Mouse (Mus musculus): Measurements from ENCODE around the gene Sfta2. TPM values are rescaled to one million over a fixed set of nuclear protein-coding genes. Genes with fewer than 3 reads are reported as not detected.
A peak's percentile ranks its signal among the peaks of the same experiment; 100 is the strongest.

Sfta2 gene
- total and polyA plus RNA-seq, 2 experiments from 2014 or later: not detected

- Histone ChIP-seq H3K36me3 (ENCODE audit: insufficient read depth, low read length) (peaks cover 19% of the 10 kb centered on the region), H3K9me3 (ENCODE audit: low read length) (no peaks in the 10 kb centered on the region), H3K4me2 (ENCODE audit: low read depth, low read length) (peak overlapping the region; percentile 67), H3K4me1 (ENCODE audit: insufficient read depth, low read length) (peaks cover 20% of the 10 kb centered on the region), H3K4me3 (ENCODE audit: low read length) (peak overlapping the region; percentile 33; the same call in 1 of the 2 replicates), H3K27ac (peak overlapping the region; percentile 89; the same call in 1 of the 2 replicates), H3K9ac (replicated peaks; ENCODE audit: low read length) (peak overlapping the region; percentile 54), H3K27me3 (ENCODE audit: insufficient read depth, low read length) (no peaks in the 10 kb centered on the region)
- DNase-seq (ENCODE audit: low spot score): no peak
- TF ChIP-seq CTCF (IDR thresholded peaks at IDR 0.05; ENCODE audit: low read depth): no peak
- no peak for ATAC-seq
- WGBS: 31% methylated on average over 6 of the region's 6 CpGs
These were observed 95.3 kb downstream of the Sfta2 start for GRCm38 (mm10) chr17:35696691-35697090.

- H3K4me1 ChIP-seq (ENCODE audit: insufficient read depth, low read length): peaks cover 26% of the 10 kb centered on the region
- peaks cover 14% of the 10 kb centered on the region for H3K36me3 ChIP-seq (ENCODE audit: insufficient read depth, low read length)
- no peaks in the 10 kb centered on the region for H3K27me3 ChIP-seq (ENCODE audit: insufficient read depth, low read length)
- ATAC-seq: no peak
- TF ChIP-seq CTCF (IDR thresholded peaks at IDR 0.05; ENCODE audit: low read depth): no peak
- H3K9me3 ChIP-seq (ENCODE audit: low read length): no peaks in the 10 kb centered on the region
- peak overlapping the region; percentile 67 for H3K4me2 ChIP-seq (ENCODE audit: low read depth, low read length)
- peak overlapping the region; percentile 33 for H3K4me3 ChIP-seq (ENCODE audit: low read length)
- DNase-seq (ENCODE audit: low spot score): no peak
- WGBS: 12% methylated on average over 1 of the region's 1 CpGs
- peak overlapping the region; percentile 54 for H3K9ac ChIP-seq (replicated peaks; ENCODE audit: low read length)
- H3K27ac ChIP-seq: peak overlapping the region; percentile 89
These were observed 96.0 kb downstream of the Sfta2 start for GRCm38 (mm10) chr17:35697429-35697758.

DNA sequence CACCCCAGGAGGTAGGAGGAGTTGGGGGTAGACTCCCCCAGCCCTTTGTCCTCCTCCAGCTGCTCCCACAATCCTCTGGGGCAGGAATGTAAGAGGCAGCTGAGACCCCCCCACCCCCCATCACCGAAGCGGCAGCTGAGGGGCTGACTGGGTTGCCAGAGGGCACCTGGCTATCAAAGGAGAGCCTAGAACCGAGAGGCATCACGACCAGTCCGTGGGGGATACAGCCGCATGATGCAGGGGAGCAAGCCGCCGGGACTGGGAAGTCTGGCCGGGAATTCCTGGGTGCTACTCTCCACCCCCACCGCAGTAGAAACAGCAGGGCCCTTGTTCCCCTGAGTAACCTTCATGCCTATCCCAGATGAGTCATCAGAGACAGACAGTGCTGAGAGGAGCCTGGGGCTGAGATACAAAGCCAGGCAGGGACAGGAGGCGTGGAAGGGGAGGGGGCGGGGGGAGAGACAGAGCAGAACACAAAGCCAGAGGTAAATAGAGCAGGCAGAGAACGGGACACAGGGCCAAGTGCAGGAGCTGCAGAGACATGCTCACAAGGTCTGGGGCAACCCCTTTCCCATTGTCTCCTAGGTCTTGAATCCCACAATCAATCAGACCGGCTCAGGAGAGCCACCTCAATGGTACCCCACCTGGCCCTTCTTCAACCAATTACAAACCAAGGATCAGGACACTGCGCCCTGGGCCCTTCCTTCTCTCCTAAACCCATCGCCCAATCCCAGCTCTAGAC, 96.6 kb downstream of the Sfta2 start:
- H3K9ac ChIP-seq (replicated peaks; ENCODE audit: low read length): peak overlapping the region; percentile 54
- DNase-seq (ENCODE audit: low spot score) (peak; percentile 71), ATAC-seq (peak; percentile 61)
- H3K4me1 ChIP-seq (ENCODE audit: insufficient read depth, low read length): peaks cover 30% of the 10 kb centered on the region
- H3K4me2 ChIP-seq (ENCODE audit: low read depth, low read length): peak overlapping the region; percentile 67
- TF ChIP-seq CTCF (IDR thresholded peaks at IDR 0.05; ENCODE audit: low read depth): no peak
- H3K4me3 ChIP-seq (ENCODE audit: low read length): peak overlapping the region; percentile 33
- no peaks in the 10 kb centered on the region for H3K27me3 ChIP-seq (ENCODE audit: insufficient read depth, low read length)
- no peaks in the 10 kb centered on the region for H3K9me3 ChIP-seq (ENCODE audit: low read length)
- WGBS: 4% methylated on average over 16 of the region's 16 CpGs
- peak overlapping the region; percentile 89 for H3K27ac ChIP-seq
- H3K36me3 ChIP-seq (ENCODE audit: insufficient read depth, low read length): peaks cover 9% of the 10 kb centered on the region

DNA sequence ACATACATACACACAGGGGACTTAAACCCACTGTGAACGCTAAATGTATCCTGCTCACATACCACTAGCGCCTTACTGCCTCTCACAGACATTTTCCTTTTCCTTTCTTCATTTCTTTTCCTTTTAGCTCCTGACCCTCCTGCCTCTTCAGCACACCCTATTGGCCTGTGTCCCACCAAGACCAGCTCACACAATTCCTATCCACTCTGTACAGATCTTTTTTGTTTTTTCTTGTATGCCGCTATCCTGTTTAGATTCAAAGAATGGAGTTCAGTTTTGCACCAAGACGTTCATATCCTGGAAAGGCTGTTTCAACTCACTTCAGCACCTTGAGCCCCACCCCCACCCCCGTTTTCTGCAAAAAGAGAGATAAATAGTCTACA, 97.1 kb downstream of the Sfta2 start:
- H3K27me3 ChIP-seq (ENCODE audit: insufficient read depth, low read length): no peaks in the 10 kb centered on the region
- DNase-seq (ENCODE audit: low spot score) (no peak), ATAC-seq (no peak)
- peak overlapping the region; percentile 33 for H3K4me3 ChIP-seq (ENCODE audit: low read length)
- peak overlapping the region; percentile 89 for H3K27ac ChIP-seq
- H3K36me3 ChIP-seq (ENCODE audit: insufficient read depth, low read length): peaks cover 3% of the 10 kb centered on the region
- TF ChIP-seq CTCF (IDR thresholded peaks at IDR 0.05; ENCODE audit: low read depth): no peak
- H3K4me2 ChIP-seq (ENCODE audit: low read depth, low read length): peak overlapping the region; percentile 67
- peaks cover 30% of the 10 kb centered on the region for H3K4me1 ChIP-seq (ENCODE audit: insufficient read depth, low read length)
- WGBS: 12% methylated on average over 5 of the region's 5 CpGs
- H3K9me3 ChIP-seq (ENCODE audit: low read length): no peaks in the 10 kb centered on the region
- peak overlapping the region; percentile 54; the same call in 1 of the 2 replicates for H3K9ac ChIP-seq (replicated peaks; ENCODE audit: low read length)

DNA sequence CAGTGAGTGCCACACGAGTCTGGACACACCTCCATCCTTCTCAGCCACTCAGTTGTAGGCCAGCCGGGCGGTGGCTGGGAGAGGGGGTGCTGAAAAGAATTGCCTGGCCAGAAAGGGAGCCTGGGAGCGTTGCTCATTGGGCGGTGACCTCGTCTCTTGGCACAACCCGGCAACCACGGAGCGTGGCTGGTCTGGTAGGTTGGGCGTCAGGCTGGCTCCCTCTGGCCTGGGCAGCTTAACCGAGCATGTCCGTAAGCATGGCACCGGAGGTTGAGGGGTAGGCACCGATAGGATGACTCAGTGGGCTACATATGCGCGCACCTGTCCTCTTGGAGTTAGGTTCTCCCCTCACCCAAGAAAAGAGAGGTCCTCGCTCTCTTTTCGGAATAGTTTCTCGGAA, 98.6 kb downstream of the Sfta2 start:
- DNase-seq (ENCODE audit: low spot score) (peak; percentile 78), ATAC-seq (peak; percentile 46)
- peak overlapping the region; percentile 76 for H3K4me3 ChIP-seq (ENCODE audit: low read length)
- no peaks in the 10 kb centered on the region for H3K27me3 ChIP-seq (ENCODE audit: insufficient read depth, low read length)
- H3K9ac ChIP-seq (replicated peaks; ENCODE audit: low read length): peak overlapping the region; percentile 88
- H3K36me3 ChIP-seq (ENCODE audit: insufficient read depth, low read length): no peaks in the 10 kb centered on the region
- peaks cover 30% of the 10 kb centered on the region for H3K4me1 ChIP-seq (ENCODE audit: insufficient read depth, low read length)
- peak overlapping the region; percentile 98 for H3K27ac ChIP-seq
- no peaks in the 10 kb centered on the region for H3K9me3 ChIP-seq (ENCODE audit: low read length)
- no peak for TF ChIP-seq CTCF (IDR thresholded peaks at IDR 0.05; ENCODE audit: low read depth)
- WGBS: under 1% methylated on average over 19 of the region's 19 CpGs
- H3K4me2 ChIP-seq (ENCODE audit: low read depth, low read length): peak overlapping the region; percentile 82

Other genes with a start within 250 kb of the Sfta2 start
- gene H2-Q4, start 221.9 kb upstream of the Sfta2 start, total RNA-seq (2014; rRNA removed): 3.6 and 5.3 TPM in 2 replicates
- gene H2-Q4, start 221.9 kb upstream of the Sfta2 start, polyA plus RNA-seq (2015; fragmentation: Nextera tagmentation; extraction: Ambion mirVana): 1.2 and 1.9 TPM in 2 replicates
- gene H2-Q6, start 176.7 kb upstream of the Sfta2 start, total RNA-seq (2014; rRNA removed): 1.2 TPM in 1 of 2 replicates, not detected in the other
- 0.49 and 0.85 TPM in 2 replicates for gene H2-Q6, start 176.7 kb upstream of the Sfta2 start, polyA plus RNA-seq (2015; fragmentation: Nextera tagmentation; extraction: Ambion mirVana)
- 1.5 and 2.4 TPM in 2 replicates for gene H2-Q7, start 162.4 kb upstream of the Sfta2 start, total RNA-seq (2014; rRNA removed)
- gene H2-Q7, start 162.4 kb upstream of the Sfta2 start, polyA plus RNA-seq (2015; fragmentation: Nextera tagmentation; extraction: Ambion mirVana): 3.7 and 3.9 TPM in 2 replicates
- 0.07 TPM in 1 of 2 replicates, not detected in the other for gene H2-Q10, start 131.5 kb upstream of the Sfta2 start, total RNA-seq (2014; rRNA removed)
- 0.21 and 0.30 TPM in 2 replicates for gene H2-Q10, start 131.5 kb upstream of the Sfta2 start, polyA plus RNA-seq (2015; fragmentation: Nextera tagmentation; extraction: Ambion mirVana)
- not detected in 2 replicates for gene Pou5f1, start 95.5 kb upstream of the Sfta2 start, total RNA-seq (2014; rRNA removed)
- gene Pou5f1, start 95.5 kb upstream of the Sfta2 start, polyA plus RNA-seq (2015; fragmentation: Nextera tagmentation; extraction: Ambion mirVana): not detected in 2 replicates
- gene Tcf19, start 84.7 kb upstream of the Sfta2 start, total RNA-seq (2014; rRNA removed): 23.2 and 30.9 TPM in 2 replicates
- 16.6 and 18.2 TPM in 2 replicates for gene Tcf19, start 84.7 kb upstream of the Sfta2 start, polyA plus RNA-seq (2015; fragmentation: Nextera tagmentation; extraction: Ambion mirVana)
- 4.9 and 5.5 TPM in 2 replicates for gene Cchcr1, start 84.4 kb upstream of the Sfta2 start, total RNA-seq (2014; rRNA removed)
- 4.5 and 4.8 TPM in 2 replicates for gene Cchcr1, start 84.4 kb upstream of the Sfta2 start, polyA plus RNA-seq (2015; fragmentation: Nextera tagmentation; extraction: Ambion mirVana)
- gene Psors1c2, start 68.3 kb upstream of the Sfta2 start, total RNA-seq (2014; rRNA removed): 0.58 TPM in 1 of 2 replicates, not detected in the other
- 0.50 and 0.59 TPM in 2 replicates for gene Psors1c2, start 68.3 kb upstream of the Sfta2 start, polyA plus RNA-seq (2015; fragmentation: Nextera tagmentation; extraction: Ambion mirVana)
- gene Cdsn, start 49.4 kb upstream of the Sfta2 start, total RNA-seq (2014; rRNA removed): 0.36 TPM in 1 of 2 replicates, not detected in the other
- 0.25 and 0.29 TPM in 2 replicates for gene Cdsn, start 49.4 kb upstream of the Sfta2 start, polyA plus RNA-seq (2015; fragmentation: Nextera tagmentation; extraction: Ambion mirVana)
- gene 2300002M23Rik, start 34.1 kb upstream of the Sfta2 start, total RNA-seq (2014; rRNA removed): not detected in 2 replicates
- 0.11 and 0.28 TPM in 2 replicates for gene 2300002M23Rik, start 34.1 kb upstream of the Sfta2 start, polyA plus RNA-seq (2015; fragmentation: Nextera tagmentation; extraction: Ambion mirVana)
- gene Gm9573, start 25.1 kb downstream of the Sfta2 start, total RNA-seq (2014; rRNA removed): not detected in 2 replicates
- not detected in 2 replicates for gene Gm9573, start 25.1 kb downstream of the Sfta2 start, polyA plus RNA-seq (2015; fragmentation: Nextera tagmentation; extraction: Ambion mirVana)
- 0.61 TPM in 1 of 2 replicates, not detected in the other for gene Mucl3, start 42.1 kb downstream of the Sfta2 start, total RNA-seq (2014; rRNA removed)
- 0.10 TPM in 1 of 2 replicates, not detected in the other for gene Mucl3, start 42.1 kb downstream of the Sfta2 start, polyA plus RNA-seq (2015; fragmentation: Nextera tagmentation; extraction: Ambion mirVana)
- gene Vars2, start 66.0 kb downstream of the Sfta2 start, total RNA-seq (2014; rRNA removed): 37.3 and 46.8 TPM in 2 replicates
- 12.6 and 14.8 TPM in 2 replicates for gene Vars2, start 66.0 kb downstream of the Sfta2 start, polyA plus RNA-seq (2015; fragmentation: Nextera tagmentation; extraction: Ambion mirVana)
- gene Gtf2h4, start 72.2 kb downstream of the Sfta2 start, total RNA-seq (2014; rRNA removed): 26.1 and 27.2 TPM in 2 replicates
- 18.6 and 21.3 TPM in 2 replicates for gene Gtf2h4, start 72.2 kb downstream of the Sfta2 start, polyA plus RNA-seq (2015; fragmentation: Nextera tagmentation; extraction: Ambion mirVana)
- gene Ddr1, start 103.1 kb downstream of the Sfta2 start, total RNA-seq (2014; rRNA removed): 108 and 139 TPM in 2 replicates
- 63.3 and 66.3 TPM in 2 replicates for gene Ddr1, start 103.1 kb downstream of the Sfta2 start, polyA plus RNA-seq (2015; fragmentation: Nextera tagmentation; extraction: Ambion mirVana)
- gene Ier3, start 220.1 kb downstream of the Sfta2 start, total RNA-seq (2014; rRNA removed): 13.7 and 19.4 TPM in 2 replicates
- 18.3 and 19.4 TPM in 2 replicates for gene Ier3, start 220.1 kb downstream of the Sfta2 start, polyA plus RNA-seq (2015; fragmentation: Nextera tagmentation; extraction: Ambion mirVana)
- 94.1 and 142 TPM in 2 replicates for gene Flot1, start 221.7 kb downstream of the Sfta2 start, total RNA-seq (2014; rRNA removed)
- gene Flot1, start 221.7 kb downstream of the Sfta2 start, polyA plus RNA-seq (2015; fragmentation: Nextera tagmentation; extraction: Ambion mirVana): 162 TPM in 2 replicates
- 3,311 and 3,326 TPM in 2 replicates for gene Tubb5, start 236.8 kb downstream of the Sfta2 start, total RNA-seq (2014; rRNA removed)
- gene Tubb5, start 236.8 kb downstream of the Sfta2 start, polyA plus RNA-seq (2015; fragmentation: Nextera tagmentation; extraction: Ambion mirVana): 1,502 and 1,606 TPM in 2 replicates
- 14.7 and 26.7 TPM in 2 replicates for gene Mdc1, start 240.0 kb downstream of the Sfta2 start, total RNA-seq (2014; rRNA removed)
- gene Mdc1, start 240.0 kb downstream of the Sfta2 start, polyA plus RNA-seq (2015; fragmentation: Nextera tagmentation; extraction: Ambion mirVana): 3.9 and 4.1 TPM in 2 replicates

Data from hindbrain, postnatal 0 days (tissue).